Mouse (Mus musculus): ENCODE measurements around the gene Zmat3. TPM values are rescaled to one million over a fixed set of nuclear protein-coding genes. Genes with fewer than 3 reads are reported as not detected.

Zmat3 gene
- 112 and 122 TPM in 2 replicates for polyA plus RNA-seq (2011; ENCODE audit: insufficient read depth, insufficient read length, low read depth, missing spikeins)

DNA sequence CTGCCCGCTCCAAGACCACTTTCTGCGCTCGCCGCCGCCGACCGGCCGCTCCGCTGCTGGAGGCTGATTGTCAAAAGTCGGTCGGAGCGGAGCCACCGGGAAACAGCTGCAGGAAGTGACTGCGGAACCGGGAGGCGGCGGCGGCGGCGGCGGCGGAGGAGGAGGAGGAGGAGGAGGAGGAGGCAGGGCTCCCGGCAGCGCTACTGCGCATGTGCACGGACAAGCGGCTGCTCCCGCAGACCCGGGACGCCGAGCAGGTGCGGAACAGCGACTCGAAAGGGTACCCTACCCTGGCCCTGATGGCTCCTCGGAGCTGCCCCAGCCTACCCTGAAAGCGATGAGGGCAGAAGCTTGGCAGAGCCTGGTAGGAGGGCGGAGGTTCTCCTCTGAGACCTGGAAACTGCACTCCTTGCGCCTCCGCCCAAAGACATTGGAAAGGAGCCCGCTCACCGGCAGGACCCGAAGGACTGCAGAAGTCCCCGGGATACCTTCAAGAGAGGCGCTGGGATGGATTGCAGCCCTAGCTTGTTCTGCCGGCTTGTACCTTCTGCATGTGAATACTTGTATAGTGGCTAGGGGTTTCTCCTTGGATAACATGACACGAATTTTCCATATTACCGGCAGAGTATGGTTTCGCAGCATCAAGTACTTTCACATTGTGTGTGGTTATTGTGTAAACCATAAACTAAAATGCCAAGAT is at the start of gene Zmat3:
Gene Zmat3 (minus strand): TSS at position 469 of the 700 bp plus-strand sequence.
- peaks cover 2% of the 10 kb centered on the region; the same call in 1 of the 2 replicates for H3K36me3 ChIP-seq (ENCODE audit: control insufficient read depth, insufficient read depth, low read length, poor library complexity, severe bottlenecking)
- TF ChIP-seq POLR2A (IDR thresholded peaks at IDR 0.05; ENCODE audit: insufficient read depth, low read length) = no peak
- no peak for TF ChIP-seq EP300 (IDR thresholded peaks at IDR 0.05; ENCODE audit: insufficient read depth, low read depth, low read length)
- TF ChIP-seq CTCF (IDR thresholded peaks at IDR 0.05; ENCODE audit: low read depth, low read length) = no peak
- peak within 1 kb of the TSS; percentile 97 for H3K27ac ChIP-seq (ENCODE audit: insufficient read depth, low read length)
- H3K4me1 ChIP-seq (ENCODE audit: control insufficient read depth, insufficient read depth, low read length) = peaks cover 1% of the 10 kb centered on the region
- peak within 1 kb of the TSS; percentile 82 for H3K4me3 ChIP-seq (ENCODE audit: low read depth, low read length)
- H3K9ac ChIP-seq (ENCODE audit: low read depth, poor library complexity, severe bottlenecking) = peak within 1 kb of the TSS; percentile 92
- H3K9me3 ChIP-seq (replicated peaks; ENCODE audit: control insufficient read depth, insufficient read depth, low read length, poor library complexity, severe bottlenecking) = no peaks in the 10 kb centered on the region
- no peaks in the 10 kb centered on the region for H3K27me3 ChIP-seq (ENCODE audit: control insufficient read depth, insufficient read depth, low read length, poor library complexity, severe bottlenecking)

DNA sequence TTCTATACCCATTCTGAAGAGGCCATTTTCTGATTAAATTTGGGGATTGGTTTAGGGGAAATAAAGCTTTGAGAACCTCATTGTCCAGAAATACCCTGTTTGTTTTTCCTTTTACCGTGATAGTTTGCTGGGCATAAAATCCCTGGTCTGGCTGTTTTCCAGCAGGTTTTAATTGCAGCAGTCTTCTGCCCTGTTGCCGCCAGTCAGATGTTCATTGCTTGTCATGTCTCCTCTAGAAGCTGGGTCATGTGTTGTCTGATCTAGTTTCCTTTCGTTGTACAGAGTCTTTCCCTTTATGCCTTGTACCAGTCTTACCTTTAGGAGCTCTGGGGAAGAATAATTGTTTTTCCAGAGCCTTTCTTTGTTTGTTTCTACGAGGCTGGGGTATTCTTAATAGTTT is 48.6 kb upstream of the Zmat3 start:
- Histone ChIP-seq H3K27ac (ENCODE audit: insufficient read depth, low read length) (no peak overlapping the region), H3K9ac (ENCODE audit: low read depth, poor library complexity, severe bottlenecking) (no peak overlapping the region), H3K4me1 (ENCODE audit: control insufficient read depth, insufficient read depth, low read length) (peaks cover 3% of the 10 kb centered on the region), H3K36me3 (ENCODE audit: control insufficient read depth, insufficient read depth, low read length, poor library complexity, severe bottlenecking) (no peaks in the 10 kb centered on the region), H3K4me3 (ENCODE audit: low read depth, low read length) (no peak overlapping the region), H3K9me3 (replicated peaks; ENCODE audit: control insufficient read depth, insufficient read depth, low read length, poor library complexity, severe bottlenecking) (no peaks in the 10 kb centered on the region), H3K27me3 (ENCODE audit: control insufficient read depth, insufficient read depth, low read length, poor library complexity, severe bottlenecking) (no peaks in the 10 kb centered on the region)
- TF ChIP-seq CTCF (IDR thresholded peaks at IDR 0.05; ENCODE audit: low read depth, low read length) = no peak
- TF ChIP-seq POLR2A (IDR thresholded peaks at IDR 0.05; ENCODE audit: insufficient read depth, low read length) = no peak
- TF ChIP-seq EP300 (IDR thresholded peaks at IDR 0.05; ENCODE audit: insufficient read depth, low read depth, low read length) = no peak

DNA sequence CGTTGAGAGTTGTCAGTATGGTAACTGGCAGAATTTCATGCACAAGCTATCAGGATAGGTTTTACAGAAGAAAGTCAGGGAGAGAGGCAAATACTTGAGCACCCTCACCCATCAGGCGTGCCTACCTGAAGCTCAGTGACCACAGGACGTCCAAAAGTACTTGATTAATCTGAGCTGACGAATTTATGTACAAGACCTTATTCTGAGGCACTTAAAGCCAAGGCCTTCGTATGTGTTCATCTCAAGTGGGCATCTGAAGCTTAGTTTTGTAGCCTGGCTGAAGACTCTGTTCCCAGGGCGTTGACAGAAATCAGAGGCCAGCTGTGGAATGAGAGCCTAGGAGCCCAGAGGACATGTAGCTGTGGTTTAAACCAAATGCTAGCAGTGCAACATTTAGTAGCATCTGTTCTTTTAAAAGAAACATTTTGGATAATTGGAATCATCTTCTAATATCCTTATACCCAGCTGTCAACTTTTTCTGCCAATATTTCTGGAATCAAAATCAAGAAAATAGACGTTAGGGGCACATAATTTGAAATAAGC is 46.8 kb upstream of the Zmat3 start:
- Histone ChIP-seq H3K27ac (ENCODE audit: insufficient read depth, low read length) (no peak overlapping the region), H3K27me3 (ENCODE audit: control insufficient read depth, insufficient read depth, low read length, poor library complexity, severe bottlenecking) (no peaks in the 10 kb centered on the region), H3K4me1 (ENCODE audit: control insufficient read depth, insufficient read depth, low read length) (peaks cover 3% of the 10 kb centered on the region), H3K9ac (ENCODE audit: low read depth, poor library complexity, severe bottlenecking) (no peak overlapping the region), H3K36me3 (ENCODE audit: control insufficient read depth, insufficient read depth, low read length, poor library complexity, severe bottlenecking) (no peaks in the 10 kb centered on the region), H3K4me3 (ENCODE audit: low read depth, low read length) (no peak overlapping the region), H3K9me3 (replicated peaks; ENCODE audit: control insufficient read depth, insufficient read depth, low read length, poor library complexity, severe bottlenecking) (no peaks in the 10 kb centered on the region)
- no peak for TF ChIP-seq EP300 (IDR thresholded peaks at IDR 0.05; ENCODE audit: insufficient read depth, low read depth, low read length)
- TF ChIP-seq CTCF (IDR thresholded peaks at IDR 0.05; ENCODE audit: low read depth, low read length) = no peak
- TF ChIP-seq POLR2A (IDR thresholded peaks at IDR 0.05; ENCODE audit: insufficient read depth, low read length) = no peak

DNA sequence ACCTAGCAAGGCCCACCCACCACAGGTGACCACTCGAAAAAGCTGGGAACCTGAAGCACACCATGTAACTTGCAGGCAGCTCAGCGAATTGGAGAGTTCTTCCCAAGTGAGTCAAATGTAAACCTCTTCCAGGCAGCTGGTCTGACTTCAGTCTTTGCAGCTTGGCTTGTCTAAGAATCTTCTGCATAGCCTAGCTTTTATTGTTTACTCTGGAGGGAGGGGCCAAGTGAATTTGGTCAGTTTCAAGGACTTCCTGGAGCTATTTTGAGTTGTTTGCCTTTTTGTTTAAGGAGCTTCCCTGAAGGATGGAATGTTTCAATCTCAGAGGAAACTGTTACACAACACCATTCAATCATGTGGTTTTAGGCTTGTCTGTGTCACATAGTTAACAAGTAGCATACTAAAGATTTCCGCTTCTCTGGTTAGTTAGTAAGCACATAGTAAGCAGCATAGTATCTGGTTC is 43.0 kb upstream of the Zmat3 start:
- no peaks in the 10 kb centered on the region for H3K27me3 ChIP-seq (ENCODE audit: control insufficient read depth, insufficient read depth, low read length, poor library complexity, severe bottlenecking)
- H3K36me3 ChIP-seq (ENCODE audit: control insufficient read depth, insufficient read depth, low read length, poor library complexity, severe bottlenecking) = no peaks in the 10 kb centered on the region
- H3K27ac ChIP-seq (ENCODE audit: insufficient read depth, low read length) = no peak overlapping the region
- TF ChIP-seq POLR2A (IDR thresholded peaks at IDR 0.05; ENCODE audit: insufficient read depth, low read length) = no peak
- TF ChIP-seq CTCF (IDR thresholded peaks at IDR 0.05; ENCODE audit: low read depth, low read length) = no peak
- no peak for TF ChIP-seq EP300 (IDR thresholded peaks at IDR 0.05; ENCODE audit: insufficient read depth, low read depth, low read length)
- no peak overlapping the region for H3K4me3 ChIP-seq (ENCODE audit: low read depth, low read length)
- H3K9me3 ChIP-seq (replicated peaks; ENCODE audit: control insufficient read depth, insufficient read depth, low read length, poor library complexity, severe bottlenecking) = no peaks in the 10 kb centered on the region
- H3K9ac ChIP-seq (ENCODE audit: low read depth, poor library complexity, severe bottlenecking) = no peak overlapping the region
- no peaks in the 10 kb centered on the region for H3K4me1 ChIP-seq (ENCODE audit: control insufficient read depth, insufficient read depth, low read length)

DNA sequence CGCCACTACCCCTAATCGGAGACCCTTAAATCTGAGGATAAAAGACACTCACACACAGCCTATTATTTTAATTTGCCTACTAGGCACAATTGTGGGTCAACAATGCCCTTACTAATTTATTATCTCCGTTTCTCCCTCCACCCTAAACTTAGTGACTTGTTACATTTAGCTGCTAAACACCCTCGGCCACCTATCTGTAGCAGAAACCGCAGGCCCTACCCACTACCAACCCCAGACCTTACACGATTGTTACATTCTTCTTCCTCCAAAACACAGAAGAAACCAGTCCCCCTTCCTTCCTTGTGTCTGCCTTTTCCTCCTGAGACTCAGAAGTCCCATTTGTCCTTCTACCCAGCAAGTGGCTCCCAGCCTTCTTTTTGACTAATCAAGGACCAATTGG is 41.0 kb upstream of the Zmat3 start:
- H3K9me3 ChIP-seq (replicated peaks; ENCODE audit: control insufficient read depth, insufficient read depth, low read length, poor library complexity, severe bottlenecking) = no peaks in the 10 kb centered on the region
- no peaks in the 10 kb centered on the region for H3K36me3 ChIP-seq (ENCODE audit: control insufficient read depth, insufficient read depth, low read length, poor library complexity, severe bottlenecking)
- no peaks in the 10 kb centered on the region for H3K4me1 ChIP-seq (ENCODE audit: control insufficient read depth, insufficient read depth, low read length)
- TF ChIP-seq CTCF (IDR thresholded peaks at IDR 0.05; ENCODE audit: low read depth, low read length) (no peak), EP300 (IDR thresholded peaks at IDR 0.05; ENCODE audit: insufficient read depth, low read depth, low read length) (no peak), POLR2A (IDR thresholded peaks at IDR 0.05; ENCODE audit: insufficient read depth, low read length) (no peak)
- H3K27ac ChIP-seq (ENCODE audit: insufficient read depth, low read length) = no peak overlapping the region
- no peak overlapping the region for H3K4me3 ChIP-seq (ENCODE audit: low read depth, low read length)
- no peaks in the 10 kb centered on the region for H3K27me3 ChIP-seq (ENCODE audit: control insufficient read depth, insufficient read depth, low read length, poor library complexity, severe bottlenecking)
- H3K9ac ChIP-seq (ENCODE audit: low read depth, poor library complexity, severe bottlenecking) = no peak overlapping the region

DNA sequence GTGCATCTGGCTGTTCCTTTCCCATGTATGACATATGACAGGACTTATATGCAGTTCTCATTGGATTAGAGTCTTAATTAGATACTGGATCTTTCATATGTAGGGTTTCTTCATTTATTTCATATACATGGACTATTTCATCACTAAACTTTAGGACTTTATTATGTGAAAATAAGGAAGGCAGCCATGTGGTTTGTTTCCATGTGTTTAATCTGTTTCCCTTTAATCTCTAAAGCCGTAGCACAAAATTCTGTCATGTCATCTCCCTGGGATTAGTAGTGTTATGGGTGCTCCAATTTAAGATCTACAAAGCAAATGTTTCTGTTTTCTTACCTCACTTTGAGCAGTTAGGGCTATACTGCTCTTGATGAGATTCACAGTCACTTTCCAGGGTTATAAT is 39.9 kb upstream of the Zmat3 start:
- no peaks in the 10 kb centered on the region for H3K36me3 ChIP-seq (ENCODE audit: control insufficient read depth, insufficient read depth, low read length, poor library complexity, severe bottlenecking)
- H3K9me3 ChIP-seq (replicated peaks; ENCODE audit: control insufficient read depth, insufficient read depth, low read length, poor library complexity, severe bottlenecking) = no peaks in the 10 kb centered on the region
- no peak overlapping the region for H3K27ac ChIP-seq (ENCODE audit: insufficient read depth, low read length)
- no peak overlapping the region for H3K9ac ChIP-seq (ENCODE audit: low read depth, poor library complexity, severe bottlenecking)
- H3K4me3 ChIP-seq (ENCODE audit: low read depth, low read length) = no peak overlapping the region
- TF ChIP-seq EP300 (IDR thresholded peaks at IDR 0.05; ENCODE audit: insufficient read depth, low read depth, low read length) = no peak
- TF ChIP-seq POLR2A (IDR thresholded peaks at IDR 0.05; ENCODE audit: insufficient read depth, low read length) = no peak
- no peak for TF ChIP-seq CTCF (IDR thresholded peaks at IDR 0.05; ENCODE audit: low read depth, low read length)
- no peaks in the 10 kb centered on the region for H3K27me3 ChIP-seq (ENCODE audit: control insufficient read depth, insufficient read depth, low read length, poor library complexity, severe bottlenecking)
- no peaks in the 10 kb centered on the region for H3K4me1 ChIP-seq (ENCODE audit: control insufficient read depth, insufficient read depth, low read length)
